Mouse (Mus musculus): ENCODE measurements at regions not wholly inside any gene's neighbourhood (a gene's known extent, or its start where the extent isn't known, plus 50 kb on each side); places are given as distances from the start of the nearest gene placed in this dataset.
"Not testable (repeated sequence)": the region's sequence is repeated elsewhere in the genome, so short reads cannot be mapped to it uniquely, and the experiment has no call there.

- DNase-seq (ENCODE audit: low spot score), result no peak
These were observed 603.5 kb upstream of the Gje1 start for GRCm38 (mm10) chr10:15321480-15321879.

- no peak for DNase-seq (ENCODE audit: low spot score)
These were observed 599.1 kb upstream of the Gje1 start for GRCm38 (mm10) chr10:15317017-15317607.

- DNase-seq (ENCODE audit: low spot score), result no peak
These were observed 592.6 kb upstream of the Gje1 start for GRCm38 (mm10) chr10:15310650-15311049.

GRCm38 (mm10) chr10:15305811-15306473 lies 587.9 kb upstream of the Gje1 start:
- DNase-seq (ENCODE audit: low spot score), result no peak

- DNase-seq (ENCODE audit: low spot score), result peak; percentile 57
These were observed 582.4 kb upstream of the Gje1 start for GRCm38 (mm10) chr10:15300199-15301085.

GRCm38 (mm10) chr10:15299331-15300198 lies 581.6 kb upstream of the Gje1 start:
- no peak for DNase-seq (ENCODE audit: low spot score)

GRCm38 (mm10) chr10:15297257-15297656 lies 579.2 kb upstream of the Gje1 start:
- no peak for DNase-seq (ENCODE audit: low spot score)

- no peak for DNase-seq (ENCODE audit: low spot score)
These were observed 576.1 kb upstream of the Gje1 start for GRCm38 (mm10) chr10:15294125-15294524.

- DNase-seq (ENCODE audit: low spot score), result not testable (repeated sequence)
These were observed 545.3 kb upstream of the Gje1 start for GRCm38 (mm10) chr10:15263337-15263736.

- DNase-seq (ENCODE audit: low spot score), result not testable (repeated sequence)
These were observed 544.3 kb upstream of the Gje1 start for GRCm38 (mm10) chr10:15262282-15262681.

GRCm38 (mm10) chr10:15249402-15250086 lies 531.5 kb upstream of the Gje1 start:
- DNase-seq (ENCODE audit: low spot score), result no peak

- DNase-seq (ENCODE audit: low spot score), result no peak
These were observed 530.9 kb upstream of the Gje1 start for GRCm38 (mm10) chr10:15248899-15249298.

- no peak for DNase-seq (ENCODE audit: low spot score)
These were observed 526.6 kb upstream of the Gje1 start for GRCm38 (mm10) chr10:15244376-15245262.

- DNase-seq (ENCODE audit: low spot score), result no peak
These were observed 525.4 kb upstream of the Gje1 start for GRCm38 (mm10) chr10:15243460-15243859.

GRCm38 (mm10) chr10:15218883-15219282 lies 500.9 kb upstream of the Gje1 start:
- no peak for DNase-seq (ENCODE audit: low spot score)

GRCm38 (mm10) chr10:15179585-15179984 lies 461.6 kb upstream of the Gje1 start:
- DNase-seq (ENCODE audit: low spot score), result no peak

GRCm38 (mm10) chr10:15174421-15174820 lies 456.4 kb upstream of the Gje1 start:
- no peak for DNase-seq (ENCODE audit: low spot score)

GRCm38 (mm10) chr10:15172558-15172957 lies 454.5 kb upstream of the Gje1 start:
- DNase-seq (ENCODE audit: low spot score), result no peak

- no peak for DNase-seq (ENCODE audit: low spot score)
These were observed 422.7 kb upstream of the Gje1 start for GRCm38 (mm10) chr10:15140703-15141102.

Measured in lung, postnatal 25 days (tissue).